Mouse (Mus musculus) thymus, postnatal 10 days (tissue): ENCODE measurements at regions not wholly inside any gene's neighbourhood (a gene's known extent, or its start where the extent isn't known, plus 50 kb on each side); places are given as distances from the start of the nearest gene placed in this dataset.

Source experiments
- DNase-seq, 2 experiments: peaks; one replicate each; pipeline ENCODE4 v3.0.0; 2021; ENCODE audit warnings: low spot score in 2 of 2

- no peak for DNase-seq
Observed at GRCm38 (mm10) chr2:48736312-48736711, 77.6 kb upstream of the Acvr2a start.
